Mouse (Mus musculus) large intestine, adult 2 months (tissue): ENCODE measurements around the gene Inha. TPM values are rescaled to one million over a fixed set of nuclear protein-coding genes. Genes with fewer than 3 reads are reported as not detected.

Experiments
- DNase-seq: peaks from one replicate; pipeline ENCODE4 v3.0.0-alpha.2; 2012; ENCODE audit warnings: low read depth, low spot score
- WGBS: fragments of 180-500 bp; shearing (Covaris S2); methylation state at CpG from one replicate; pipeline ENCODE4 v1.1.7; 2018; 5-methylcytosine and 5-hydroxymethylcytosine counted together
- polyA plus RNA-seq: library from polyadenylated mRNA; depleted of rRNA; stranded (reverse); fragments of >200 nt; gene quantifications from 2 replicates; pipeline ENCODE4 v1.2.3, GENCODE M21; 2012

Gene Inha
- polyA plus RNA-seq, 1 experiment, result 2.7 TPM

GRCm38 (mm10) chr1:75516703-75517380 lies 10.0 kb downstream of the Inha start:
- DNase-seq, result no peak

GRCm38 (mm10) chr1:75517984-75518383 lies 11.1 kb downstream of the Inha start:
- 28% methylated on average over 4 of the region's 4 CpGs for WGBS
- no peak for DNase-seq

More at GRCm38 (mm10) chr1:75516703-75517380, 10.0 kb downstream of the Inha start:
- 70% methylated on average over 15 of the region's 15 CpGs for WGBS

- WGBS, result 92% methylated on average over 4 of the region's 4 CpGs
- no peak for DNase-seq
These were observed 11.6 kb downstream of the Inha start for GRCm38 (mm10) chr1:75518427-75518826.

- DNase-seq, result no peak
- WGBS, result 39% methylated on average over 5 of the region's 5 CpGs
These were observed 12.7 kb downstream of the Inha start for GRCm38 (mm10) chr1:75519576-75519975.

- peak; percentile 75 for DNase-seq
- under 1% methylated on average over 46 of the region's 46 CpGs for WGBS
These were observed 14.6 kb downstream of the Inha start, which contains the start of gene Stk11ip for GRCm38 (mm10) chr1:75521321-75522031. Gene Stk11ip (plus strand): TSS chr1:75521529.

- 88% methylated on average over 7 of the region's 7 CpGs for WGBS
- no peak for DNase-seq
These were observed 17.8 kb downstream of the Inha start for GRCm38 (mm10) chr1:75524679-75525078.

GRCm38 (mm10) chr1:75530546-75530945 lies 23.7 kb downstream of the Inha start:
- DNase-seq, result no peak
- WGBS, result 71% methylated on average over 4 of the region's 4 CpGs

- DNase-seq, result no peak
- WGBS, result 88% methylated on average over 19 of the region's 19 CpGs
These were observed 25.6 kb downstream of the Inha start for GRCm38 (mm10) chr1:75532280-75533172.

- WGBS, result 85% methylated on average over 19 of the region's 19 CpGs
- no peak for DNase-seq
These were observed 26.7 kb downstream of the Inha start for GRCm38 (mm10) chr1:75533325-75534252.

GRCm38 (mm10) chr1:75537587-75537986 lies 30.7 kb downstream of the Inha start:
- 75% methylated on average over 2 of the region's 2 CpGs for WGBS
- no peak for DNase-seq

- 46% methylated on average over 9 of the region's 9 CpGs for WGBS
- DNase-seq, result no peak
These were observed 31.8 kb downstream of the Inha start for GRCm38 (mm10) chr1:75538597-75539190.

- 86% methylated on average over 7 of the region's 7 CpGs for WGBS
- DNase-seq, result no peak
These were observed 34.6 kb downstream of the Inha start for GRCm38 (mm10) chr1:75541496-75541895.

- DNase-seq, result no peak
- WGBS, result 79% methylated on average over 6 of the region's 6 CpGs
These were observed 37.5 kb downstream of the Inha start for GRCm38 (mm10) chr1:75544351-75544750.

GRCm38 (mm10) chr1:75545965-75546956 lies 39.4 kb downstream of the Inha start, which contains the start of gene Slc4a3:
Gene Slc4a3 (plus strand): TSS chr1:75546266.
- WGBS, result 1% methylated on average over 64 of the region's 64 CpGs
- peak; percentile 11 for DNase-seq

- DNase-seq, result no peak
- 94% methylated on average over 13 of the region's 13 CpGs for WGBS
These were observed 40.5 kb downstream of the Inha start for GRCm38 (mm10) chr1:75547351-75547750.

- no peak for DNase-seq
- WGBS, result 91% methylated on average over 3 of the region's 3 CpGs
These were observed 41.2 kb downstream of the Inha start for GRCm38 (mm10) chr1:75548083-75548482.

GRCm38 (mm10) chr1:75548871-75549270 lies 42.0 kb downstream of the Inha start:
- DNase-seq, result no peak
- WGBS, result 85% methylated on average over 17 of the region's 17 CpGs
